Mouse (Mus musculus) 3T3-L1 (cell line): ENCODE results near the gene Gm11444.

Source experiments
- DNase-seq: peaks from one replicate; pipeline ENCODE4 v3.0.0-alpha.2; 2015; ENCODE audit warnings: low read depth, low spot score

Gene Gm11444

GRCm38 (mm10) chr11:85835753-85836522 lies 14.2 kb downstream of the Gm11444 start:
- DNase-seq: no peak

GRCm38 (mm10) chr11:85835001-85835752 lies 15.0 kb downstream of the Gm11444 start:
- no peak for DNase-seq

GRCm38 (mm10) chr11:85834386-85834931 lies 15.7 kb downstream of the Gm11444 start:
- no peak for DNase-seq

DNA sequence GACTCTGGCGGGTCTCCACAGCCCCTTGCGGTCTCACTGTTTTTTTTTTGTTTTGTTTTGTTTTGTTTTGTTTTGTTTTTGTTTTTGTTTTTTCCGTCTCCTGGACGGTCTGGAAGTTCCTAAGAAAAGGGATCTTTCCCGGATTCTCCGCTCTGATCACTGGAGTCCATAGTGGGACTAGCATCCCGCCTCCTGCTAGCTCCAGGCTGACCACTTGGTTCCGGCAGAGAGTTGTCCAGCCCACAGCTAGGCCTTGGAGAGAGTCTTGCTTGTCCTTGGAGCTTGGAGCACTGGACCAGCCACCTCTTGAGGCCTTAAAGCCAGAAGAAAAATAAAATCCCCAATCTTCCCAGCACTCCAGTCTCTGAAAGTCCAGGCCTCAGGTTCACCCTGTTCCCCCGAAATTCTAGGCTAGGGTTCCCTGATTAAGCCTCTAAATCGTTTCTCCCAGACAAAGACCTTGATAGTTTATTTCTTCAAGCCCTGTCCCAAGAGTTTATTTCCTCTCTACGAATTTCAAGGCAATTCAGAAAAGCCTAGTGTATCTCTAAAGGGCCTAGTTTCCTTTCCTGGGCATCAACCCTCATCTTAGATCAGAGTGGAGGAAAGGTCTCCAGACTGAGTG lies 16.3 kb downstream of the Gm11444 start:
- no peak for DNase-seq

- no peak for DNase-seq
Observed at GRCm38 (mm10) chr11:85833081-85833521, 17.0 kb downstream of the Gm11444 start.

DNA sequence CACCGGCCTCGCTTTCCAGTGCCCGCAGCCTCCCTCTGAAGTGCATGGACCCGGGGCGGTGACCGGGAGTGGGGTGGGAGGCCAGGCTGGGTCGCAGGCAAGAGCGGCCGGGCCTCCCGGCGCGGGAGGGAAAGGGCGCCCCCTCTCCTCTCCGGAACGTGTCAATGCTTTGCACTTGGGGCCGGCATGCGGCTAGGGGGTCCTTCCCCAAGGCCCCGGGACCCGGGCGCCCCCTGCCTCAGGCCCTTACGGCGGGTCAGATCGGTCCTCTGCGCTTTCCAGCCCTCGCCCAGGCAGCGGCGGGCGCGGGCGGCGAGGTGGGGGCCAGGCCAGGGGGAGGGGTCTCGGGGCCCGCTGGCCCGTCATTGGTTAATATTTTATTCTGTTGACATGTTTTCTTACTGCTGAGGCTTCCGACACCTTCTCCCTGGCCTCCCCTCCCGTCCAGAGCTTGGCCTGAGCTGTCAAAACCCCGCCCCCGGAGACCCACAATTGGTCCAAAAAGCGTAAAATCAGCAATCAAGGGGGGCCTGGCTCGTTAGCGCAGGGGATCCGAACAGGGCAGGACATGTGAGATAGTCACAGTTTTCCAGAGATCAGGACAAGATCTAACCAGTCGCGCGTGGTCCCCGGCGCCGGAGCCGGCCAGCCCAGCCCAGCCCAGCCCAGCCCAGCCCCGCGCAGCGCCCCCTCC lies 17.8 kb downstream of the Gm11444 start, which contains the start of gene Tbx2:
Gene Tbx2 (plus strand): TSS at position 321 of the 694 bp plus-strand sequence.
- no peak for DNase-seq

DNA sequence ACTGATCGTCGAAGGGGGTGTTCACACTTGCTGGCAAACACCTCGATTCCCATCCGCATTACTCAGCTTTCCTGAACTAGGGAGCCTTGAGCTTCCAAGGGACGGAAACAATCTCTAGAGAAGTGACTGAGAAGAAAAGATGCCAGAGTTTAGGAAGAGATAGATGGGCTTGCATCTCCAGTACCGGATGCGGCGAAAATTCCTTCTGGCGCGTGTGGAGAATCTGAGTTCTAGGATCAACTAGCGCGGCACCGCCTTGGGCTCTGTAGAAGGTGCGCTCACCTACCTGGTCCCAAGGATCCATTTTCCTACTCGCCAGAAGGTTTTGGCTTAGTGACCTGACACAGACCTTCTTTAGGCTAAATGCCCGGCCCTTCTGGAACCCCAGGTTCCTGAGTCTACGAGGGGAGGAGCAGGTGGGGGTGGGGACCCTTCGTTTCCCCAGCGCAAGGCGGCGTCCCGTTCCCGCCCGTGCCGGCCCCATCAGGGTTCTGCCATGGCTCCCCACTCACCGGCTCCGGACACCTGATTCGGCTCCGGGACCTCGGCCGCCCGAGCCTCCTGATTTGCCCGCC lies 18.4 kb downstream of the Gm11444 start:
- DNase-seq: no peak

GRCm38 (mm10) chr11:85830901-85831341 lies 19.2 kb downstream of the Gm11444 start:
- DNase-seq: no peak

- DNase-seq: no peak
Observed at GRCm38 (mm10) chr11:85829520-85830440, 20.4 kb downstream of the Gm11444 start.

- DNase-seq: no peak
Observed at GRCm38 (mm10) chr11:85828691-85829519, 21.2 kb downstream of the Gm11444 start.

DNA sequence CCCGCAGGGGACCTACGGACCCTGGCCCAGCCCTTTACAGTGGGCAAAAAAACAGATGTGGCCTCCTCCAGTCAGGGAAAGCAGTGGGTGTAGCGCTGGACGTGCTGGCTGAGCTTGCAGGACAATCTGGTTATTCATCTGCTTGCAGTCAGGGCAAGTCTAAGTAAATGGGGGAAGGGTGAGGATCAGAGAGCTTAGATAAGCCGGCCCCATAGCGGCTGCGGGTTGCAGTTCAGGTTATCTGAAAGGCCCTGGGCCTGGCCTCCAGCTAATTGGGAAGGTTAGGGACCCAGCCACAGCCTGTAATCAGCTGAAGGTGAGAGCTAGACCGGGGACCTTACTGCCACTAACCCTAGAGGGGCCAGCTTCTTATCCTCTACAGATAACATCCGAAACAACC lies 22.8 kb downstream of the Gm11444 start:
- DNase-seq: no peak

- no peak for DNase-seq
Observed at GRCm38 (mm10) chr11:85825823-85826222, 24.3 kb downstream of the Gm11444 start.

- no peak for DNase-seq
Observed at GRCm38 (mm10) chr11:85825031-85825430, 25.1 kb downstream of the Gm11444 start.

DNA sequence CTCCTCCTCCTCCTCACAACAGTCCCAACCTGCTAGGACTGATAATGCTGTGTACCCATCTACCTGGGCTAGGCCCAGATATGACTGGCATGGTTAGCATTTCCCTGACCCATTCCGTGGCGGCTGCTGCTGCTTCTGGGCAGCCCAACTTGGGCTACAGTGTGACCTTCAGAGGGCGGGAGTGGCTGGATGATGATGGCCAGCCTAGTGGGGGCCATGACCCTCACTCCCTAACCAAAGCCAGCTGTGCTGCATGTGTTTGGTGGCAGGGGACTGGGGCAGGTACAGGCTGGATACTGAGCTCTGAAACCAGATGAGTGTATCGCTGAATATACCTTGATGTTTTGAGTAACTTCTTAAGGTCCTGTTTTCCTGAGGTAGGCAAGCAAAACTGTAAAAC lies 26.3 kb downstream of the Gm11444 start:
- no peak for DNase-seq

- DNase-seq: peak; percentile 69
Observed at GRCm38 (mm10) chr11:85823181-85823580, 27.0 kb downstream of the Gm11444 start.

- DNase-seq: no peak
Observed at GRCm38 (mm10) chr11:85821659-85822058, 28.5 kb downstream of the Gm11444 start.

DNA sequence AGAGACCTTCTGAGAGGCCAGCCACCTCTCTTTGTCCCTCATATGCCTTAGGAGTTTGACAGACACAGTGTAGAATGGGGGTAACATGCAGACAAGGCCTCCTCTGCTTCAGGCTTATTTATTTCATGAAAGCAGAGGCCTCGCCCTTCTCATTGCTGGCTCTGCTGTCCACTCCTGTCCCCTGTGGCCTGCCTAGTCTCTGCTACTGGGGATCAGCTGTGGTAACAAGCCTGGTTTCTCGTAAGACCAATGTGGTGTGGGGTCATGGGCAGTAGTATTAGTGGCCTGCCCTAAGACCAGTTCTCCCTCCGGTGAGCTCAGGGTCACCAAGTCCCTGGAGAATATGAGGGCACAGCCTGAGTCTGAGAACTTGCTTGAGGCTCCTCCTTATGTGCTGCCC lies 29.2 kb downstream of the Gm11444 start:
- DNase-seq: no peak

- no peak for DNase-seq
Observed at GRCm38 (mm10) chr11:85818401-85818800, 31.7 kb downstream of the Gm11444 start.

GRCm38 (mm10) chr11:85816471-85816870 lies 33.7 kb downstream of the Gm11444 start:
- no peak for DNase-seq
